7 mouse cellular contexts compared by ENCODE assay signal in genomic region chr6:91683602-91684473, GRCm38 (mm10). TPM values are rescaled to one million over a fixed set of nuclear protein-coding genes. Genes with fewer than 3 reads are reported as not detected.
DNase-seq lines count a peak whose midpoint lies in the region; ATAC-seq and TF ChIP-seq lines count a peak whose summit lies in the region.

TSS of gene Slc6a6 (plus strand) at chr6:91684053.

- WGBS in intestine, postnatal 0 days = 1% methylated on average over 56 of the region's 69 CpGs
- under 1% methylated on average over 35 of the region's 69 CpGs for WGBS in midbrain, embryonic 12.5 days
- WGBS in small intestine, adult 2 months = 1% methylated on average over 69 of the region's 69 CpGs

- intact Hi-C loops in left cerebral cortex, postnatal 4 days (cut with DNase I) = no loop called here

- peak within 1 kb of the TSS; percentile 86 for H3K9ac ChIP-seq in intestine, postnatal 0 days (ENCODE audit: low read depth, low read length)
- H3K9ac ChIP-seq in midbrain, embryonic 12.5 days (replicated peaks) = peak within 1 kb of the TSS; percentile 97

- H3K36me3 ChIP-seq in intestine, postnatal 0 days (ENCODE audit: control insufficient read depth, insufficient read depth) = no peaks in the 10 kb centered on the region
- no peaks in the 10 kb centered on the region for H3K36me3 ChIP-seq in midbrain, embryonic 12.5 days
- H3K36me3 ChIP-seq in small intestine, adult 2 months (ENCODE audit: control insufficient read depth, insufficient read depth, low read length) = no peaks in the 10 kb centered on the region

- peak within 1 kb of the TSS; percentile 96 for H3K27ac ChIP-seq in intestine, postnatal 0 days (ENCODE audit: low read depth, low read length)
- H3K27ac ChIP-seq in midbrain, embryonic 12.5 days (replicated peaks) = peak within 1 kb of the TSS; percentile 93
- peak within 1 kb of the TSS; percentile 99 for H3K27ac ChIP-seq in small intestine, adult 2 months (ENCODE audit: insufficient read depth, low read depth, low read length)

- H3K9me3 ChIP-seq in intestine, postnatal 0 days (ENCODE audit: control insufficient read depth) = no peaks in the 10 kb centered on the region
- no peaks in the 10 kb centered on the region for H3K9me3 ChIP-seq in midbrain, embryonic 12.5 days

- H3K4me1 ChIP-seq in intestine, postnatal 0 days (replicated peaks; ENCODE audit: control insufficient read depth, insufficient read depth, low read length) = peaks cover 13% of the 10 kb centered on the region; the same call in 1 of the 2 replicates
- H3K4me1 ChIP-seq in midbrain, embryonic 12.5 days = peaks cover 41% of the 10 kb centered on the region
- peaks cover 34% of the 10 kb centered on the region for H3K4me1 ChIP-seq in small intestine, adult 2 months (ENCODE audit: control insufficient read depth, insufficient read depth, insufficient read length, low read length)

- no peaks in the 10 kb centered on the region for H3K27me3 ChIP-seq in intestine, postnatal 0 days (replicated peaks; ENCODE audit: control insufficient read depth, insufficient read depth, low read length)
- H3K27me3 ChIP-seq in midbrain, embryonic 12.5 days = no peaks in the 10 kb centered on the region
- H3K27me3 ChIP-seq in small intestine, adult 2 months (ENCODE audit: control insufficient read depth, insufficient read depth, low read length) = no peaks in the 10 kb centered on the region

- peak within 1 kb of the TSS; percentile 91 for H3K4me3 ChIP-seq in intestine, postnatal 0 days (ENCODE audit: low read depth, low read length)
- peak within 1 kb of the TSS; percentile 91 for H3K4me3 ChIP-seq in midbrain, embryonic 12.5 days
- peak within 1 kb of the TSS; percentile 100 for H3K4me3 ChIP-seq in small intestine, adult 2 months (ENCODE audit: low read depth, low read length)

- DNase-seq in adrenal gland, adult 8-10 months = peak; percentile 93
- DNase-seq in embryo, embryonic 9.5 days (ENCODE audit: extremely low spot score) = peak; percentile 98
- no peak for DNase-seq in gonadal fat pad, adult 2 months (ENCODE audit: low read depth)
- DNase-seq in left cerebral cortex, postnatal 4 days = peak; percentile 93

- TF ChIP-seq POLR2A in small intestine, adult 2 months (IDR thresholded peaks at IDR 0.05; ENCODE audit: low read depth, low read length) = peak; percentile 94

- peak within 1 kb of the TSS; percentile 92 for H3K4me2 ChIP-seq in intestine, postnatal 0 days (replicated peaks; ENCODE audit: low read depth)
- H3K4me2 ChIP-seq in midbrain, embryonic 12.5 days (replicated peaks) = peak within 1 kb of the TSS; percentile 91

- peak; percentile 77 for ATAC-seq in intestine, postnatal 0 days
- ATAC-seq in midbrain, embryonic 12.5 days (ENCODE audit: low FRiP score, low read depth) = peak; percentile 88

- TF ChIP-seq CTCF in intestine, postnatal 0 days (IDR thresholded peaks at IDR 0.05; ENCODE audit: low read depth) = peak; percentile 5; the same call in 1 of the 2 replicates
- no peak for TF ChIP-seq CTCF in small intestine, adult 2 months (IDR thresholded peaks at IDR 0.05; ENCODE audit: extremely low read depth, insufficient read length, insufficient replicate concordance, low read depth, low read length)

RNA-seq across cellular contexts. Expression of gene Slc6a6, which starts in this region (rescaled TPM):
- total RNA-seq in adrenal gland, adult 8-10 months (2022) = 100 to 1,000 TPM; 468 to 562 (median 518) TPM
- polyA plus RNA-seq in gonadal fat pad, adult 2 months (2012; rRNA removed) = 51.6 and 58.7 TPM in 2 replicates
- polyA plus RNA-seq in intestine, postnatal 0 days (2015; fragmentation: Nextera tagmentation; extraction: Ambion mirVana) = 109 and 127 TPM in 2 replicates
- total RNA-seq in left cerebral cortex, postnatal 4 days (2021) = 100 to 1,000 TPM; 214 to 227 TPM
- 69.4 and 82.8 TPM in 2 replicates for polyA plus RNA-seq in midbrain, embryonic 12.5 days (2016; fragmentation: Nextera tagmentation; extraction: Ambion mirVana)
- polyA plus RNA-seq in small intestine, adult 2 months (2012; rRNA removed) = 44.0 and 124 TPM in 2 replicates
